Mouse (Mus musculus) forebrain, embryonic 14.5 days (tissue): ENCODE data around the gene Gnpat. TPM values are rescaled to one million over a fixed set of nuclear protein-coding genes. Genes with fewer than 3 reads are reported as not detected.
"Not testable (repeated sequence)": the region's sequence is repeated elsewhere in the genome, so short reads cannot be mapped to it uniquely, and the experiment has no call there.

ENCODE experiments used
- ATAC-seq: fragments of 200-750 bp; cut with Nextera tagmentation; 2 replicates; pipeline ENCODE4 v1.8.0; 2017; ENCODE audit warnings: mild to moderate bottlenecking, moderate library complexity
- DNase-seq: peaks from one replicate; pipeline ENCODE4 v3.0.0-alpha.2; 2015; ENCODE audit warnings: low spot score
- H3K27ac ChIP-seq: fragments of 300-500 bp; sonication (generic); 2 replicates; pipeline ENCODE4 v1.5.1; 2014; ENCODE audit warnings: low read depth, mild to moderate bottlenecking, control low read depth, low read length, moderate library complexity
- H3K27me3 ChIP-seq: fragments of 300-500 bp; sonication (generic); replicated peaks from 2 replicates; pipeline ENCODE4 v1.6.1; 2014; ENCODE audit warnings: low read length, control low read depth, mixed read lengths; ENCODE audit not compliant: control insufficient read depth, insufficient read depth
- H3K36me3 ChIP-seq: fragments of 300-500 bp; sonication (generic); 2 replicates; pipeline ENCODE4 v1.6.1; 2014; ENCODE audit warnings: low read length, control low read depth; ENCODE audit not compliant: control insufficient read depth, insufficient read depth
- H3K4me1 ChIP-seq: fragments of 300-500 bp; sonication (generic); 2 replicates; pipeline ENCODE4 v1.6.1; 2014; ENCODE audit warnings: antibody characterized with exemption, low read length, control low read depth; ENCODE audit not compliant: control insufficient read depth, insufficient read depth
- H3K4me2 ChIP-seq: fragments of 300-500 bp; sonication (generic); 2 replicates; pipeline ENCODE4 v1.6.1; 2014; ENCODE audit warnings: mild to moderate bottlenecking, control low read depth, low read length
- H3K4me3 ChIP-seq: fragments of 300-500 bp; sonication (generic); 2 replicates; pipeline ENCODE4 v1.5.1; 2014; ENCODE audit warnings: low read depth, low read length, control low read depth
- H3K9ac ChIP-seq: fragments of 300-500 bp; sonication (generic); 2 replicates; pipeline ENCODE4 v1.6.1; 2014; ENCODE audit warnings: mild to moderate bottlenecking, low read length, control low read depth, moderate library complexity
- H3K9me3 ChIP-seq: fragments of 300-500 bp; sonication (generic); replicated peaks from 2 replicates; pipeline ENCODE4 v1.6.1; 2016; ENCODE audit warnings: low read length, control low read depth, mixed read lengths; ENCODE audit not compliant: control insufficient read depth
- WGBS: fragments of 180-500 bp; shearing (Covaris S2); extraction: QIAGEN DNeasy Blood & Tissue Kit; methylation state at CpG from one replicate; pipeline ENCODE4 v1.1.7; 2014; 5-methylcytosine and 5-hydroxymethylcytosine counted together
- polyA plus RNA-seq: library from polyadenylated mRNA; unstranded; fragments of >200 nt; fragmentation: Nextera tagmentation; extraction: Ambion mirVana; gene quantifications from 2 replicates; pipeline ENCODE4 v1.2.1, GENCODE M21; 2014

Gnpat gene
- polyA plus RNA-seq, 1 experiment from 2014 or later, result 95.5 TPM

DNA sequence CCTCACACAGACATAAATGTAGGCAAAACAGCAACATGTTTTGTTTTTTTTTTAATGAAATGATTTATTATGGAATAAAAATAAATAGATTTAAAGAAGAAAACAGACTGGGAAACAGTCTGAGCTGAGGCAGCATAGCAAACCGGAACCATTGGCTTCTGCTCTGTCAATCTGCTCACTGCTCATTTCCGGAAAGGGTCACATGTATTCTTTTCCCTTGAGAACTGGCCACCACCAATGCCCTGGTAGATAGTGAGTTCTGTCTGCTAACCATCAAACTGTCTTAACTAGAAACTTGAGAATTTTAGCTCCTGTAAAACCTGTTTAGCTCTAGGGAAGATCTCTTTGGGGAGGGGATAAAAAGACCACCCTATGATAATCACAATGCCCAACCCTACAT lies 25.9 kb upstream of the Gnpat start:
- Histone ChIP-seq H3K27me3 (no peaks in the 10 kb centered on the region), H3K9ac (no peak overlapping the region), H3K36me3 (peaks cover 41% of the 10 kb centered on the region), H3K27ac (no peak overlapping the region), H3K4me1 (no peaks in the 10 kb centered on the region), H3K9me3 (no peaks in the 10 kb centered on the region), H3K4me3 (no peak overlapping the region), H3K4me2 (no peak overlapping the region)
- ATAC-seq, result no peak
- WGBS, result 89% methylated on average over 2 of the region's 2 CpGs
- DNase-seq, result no peak

DNA sequence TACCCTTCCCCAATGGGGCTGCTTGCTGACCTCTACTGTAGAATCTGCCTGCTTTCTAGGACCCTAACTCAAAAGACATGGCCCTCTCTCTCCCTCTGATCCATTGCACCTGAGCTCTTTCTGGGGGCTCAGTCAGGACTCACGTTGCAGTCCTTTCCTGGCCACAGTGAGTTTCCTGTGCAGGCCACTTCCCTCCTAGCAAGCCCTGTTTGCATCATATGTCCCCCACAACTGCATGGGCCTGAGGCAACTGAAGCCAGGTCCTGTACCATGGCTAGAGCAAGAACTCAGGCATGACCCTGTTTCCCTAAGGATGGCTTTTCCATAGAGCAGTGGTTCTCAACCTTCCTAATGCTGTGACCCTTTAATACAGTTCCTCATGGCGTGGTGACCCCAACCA lies 24.9 kb upstream of the Gnpat start:
- Histone ChIP-seq H3K4me3 (no peak overlapping the region), H3K27me3 (no peaks in the 10 kb centered on the region), H3K36me3 (peaks cover 44% of the 10 kb centered on the region), H3K9me3 (no peaks in the 10 kb centered on the region), H3K9ac (no peak overlapping the region), H3K4me1 (no peaks in the 10 kb centered on the region), H3K4me2 (no peak overlapping the region), H3K27ac (no peak overlapping the region)
- WGBS, result 86% methylated on average over 2 of the region's 2 CpGs
- DNase-seq (no peak), ATAC-seq (no peak)

DNA sequence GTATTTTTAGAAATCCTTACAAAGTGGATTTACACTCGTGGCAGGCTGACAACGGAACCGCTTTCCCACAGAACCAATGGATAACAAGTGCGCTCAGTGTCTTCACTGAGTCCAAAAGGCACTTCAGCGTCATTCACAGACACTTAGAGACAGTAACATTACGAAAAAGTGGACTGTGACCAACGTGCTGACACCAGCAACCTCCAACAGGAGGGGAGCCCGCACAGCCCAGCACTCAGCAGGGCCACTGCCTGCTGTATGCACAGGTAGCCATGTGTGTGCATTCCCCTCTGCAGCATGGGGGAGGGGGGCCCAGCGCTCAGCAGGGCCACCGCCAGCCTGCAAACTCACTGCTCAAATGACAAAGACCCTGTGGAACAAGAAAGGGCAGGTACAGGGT lies 23.5 kb upstream of the Gnpat start:
- Histone ChIP-seq H3K27ac (no peak overlapping the region), H3K4me2 (no peak overlapping the region), H3K27me3 (no peaks in the 10 kb centered on the region), H3K9me3 (no peaks in the 10 kb centered on the region), H3K4me1 (no peaks in the 10 kb centered on the region), H3K36me3 (peaks cover 50% of the 10 kb centered on the region), H3K4me3 (no peak overlapping the region), H3K9ac (no peak overlapping the region)
- ATAC-seq, result no peak
- 92% methylated on average over 10 of the region's 10 CpGs for WGBS
- DNase-seq, result no peak

DNA sequence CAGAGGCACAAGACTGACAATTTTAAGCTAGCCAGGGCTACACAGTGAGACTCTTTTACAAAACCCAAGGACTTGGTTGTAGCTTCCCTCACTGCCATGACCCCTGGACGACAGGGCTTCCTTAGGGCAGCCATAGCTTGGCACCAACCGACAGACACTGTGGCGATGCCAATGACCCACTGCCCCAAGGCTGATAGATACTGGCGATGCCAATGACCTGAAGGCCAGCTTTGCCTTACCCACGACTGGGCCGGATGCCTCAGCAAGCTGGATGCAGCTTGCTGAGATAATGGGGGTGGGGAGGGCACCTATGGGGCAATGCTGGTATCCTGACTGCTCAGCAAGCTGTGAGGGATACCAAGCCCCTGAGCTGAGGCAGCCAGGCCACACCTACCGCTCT lies 21.9 kb upstream of the Gnpat start:
- no peak overlapping the region for H3K4me3 ChIP-seq
- peaks cover 59% of the 10 kb centered on the region for H3K36me3 ChIP-seq
- no peak for DNase-seq
- no peaks in the 10 kb centered on the region for H3K9me3 ChIP-seq
- no peaks in the 10 kb centered on the region for H3K27me3 ChIP-seq
- no peaks in the 10 kb centered on the region for H3K4me1 ChIP-seq
- WGBS, result 95% methylated on average over 7 of the region's 7 CpGs
- H3K27ac ChIP-seq, result no peak overlapping the region
- ATAC-seq, result no peak
- no peak overlapping the region for H3K9ac ChIP-seq
- no peak overlapping the region for H3K4me2 ChIP-seq

DNA sequence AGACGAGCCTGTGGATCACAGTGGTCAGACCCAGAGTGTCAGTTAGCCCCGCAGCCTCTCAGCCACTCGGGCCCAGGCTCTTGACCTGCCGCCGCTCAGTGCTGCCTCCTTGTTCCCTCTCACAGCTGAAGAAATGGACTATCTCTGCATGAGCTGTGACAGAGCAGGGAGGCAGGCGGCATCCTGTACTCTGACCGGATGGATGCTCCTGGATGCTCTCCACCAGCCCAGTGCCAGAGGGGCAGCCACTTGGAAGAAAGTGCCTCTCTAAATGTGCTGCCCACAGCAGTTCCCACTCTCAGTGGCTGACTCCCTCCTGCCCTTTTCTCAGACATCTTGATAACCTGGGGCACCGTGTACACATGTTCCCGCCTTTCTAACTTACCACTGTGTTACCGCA lies 21.1 kb upstream of the Gnpat start:
- no peak overlapping the region for H3K27ac ChIP-seq
- no peak overlapping the region for H3K9ac ChIP-seq
- no peak overlapping the region for H3K4me2 ChIP-seq
- no peak for ATAC-seq
- H3K4me3 ChIP-seq, result no peak overlapping the region
- H3K4me1 ChIP-seq, result no peaks in the 10 kb centered on the region
- no peaks in the 10 kb centered on the region for H3K27me3 ChIP-seq
- WGBS, result 90% methylated on average over 10 of the region's 10 CpGs
- H3K36me3 ChIP-seq, result peaks cover 59% of the 10 kb centered on the region
- H3K9me3 ChIP-seq, result no peaks in the 10 kb centered on the region
- DNase-seq, result no peak

DNA sequence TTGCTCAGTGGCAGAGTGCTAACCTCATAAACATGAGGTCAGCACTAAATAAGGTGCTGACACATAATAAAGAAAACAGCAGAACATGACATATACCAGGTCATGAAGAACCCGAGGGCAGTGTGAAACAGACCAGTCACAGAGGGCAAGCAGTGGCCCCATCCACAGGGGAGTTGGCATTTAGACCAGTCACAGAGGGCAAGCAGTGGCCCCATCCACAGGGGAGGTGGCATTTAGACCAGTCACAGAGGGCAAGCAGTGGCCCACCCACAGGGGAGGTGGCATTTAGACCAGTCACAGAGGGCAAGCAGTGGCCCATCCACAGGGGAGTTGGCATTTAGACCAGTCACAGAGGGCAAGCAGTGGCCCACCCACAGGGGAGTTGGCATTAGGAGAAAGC lies 19.9 kb upstream of the Gnpat start:
- H3K4me2 ChIP-seq, ATAC-seq, H3K4me1 ChIP-seq, DNase-seq, H3K4me3 ChIP-seq, H3K9me3 ChIP-seq, H3K27me3 ChIP-seq, H3K9ac ChIP-seq, H3K27ac ChIP-seq: not testable (repeated sequence)
- peaks cover 57% of the 10 kb centered on the region for H3K36me3 ChIP-seq
- WGBS, result 93% methylated on average over 1 of the region's 1 CpGs

DNA sequence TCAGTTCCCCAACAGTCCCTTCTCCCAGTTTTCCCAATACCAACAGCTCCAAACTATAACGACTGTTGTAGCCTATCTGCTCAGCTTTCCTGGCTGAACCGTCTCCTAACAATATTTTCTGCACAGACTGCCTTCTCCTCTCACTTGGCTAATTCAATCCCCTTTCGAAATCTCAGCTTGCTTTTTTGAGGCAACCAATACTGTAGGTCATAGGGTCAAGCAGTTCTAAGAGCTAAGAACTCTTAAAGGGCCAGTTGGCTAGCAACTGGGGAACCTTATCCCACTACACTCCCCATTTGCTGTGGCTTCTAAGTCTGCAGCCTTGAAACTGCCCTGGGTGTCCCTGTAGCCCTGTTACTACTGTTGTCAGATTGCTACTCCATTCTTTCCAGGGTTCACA lies 17.7 kb upstream of the Gnpat start:
- no peaks in the 10 kb centered on the region for H3K4me1 ChIP-seq
- WGBS, result 73% methylated on average over 3 of the region's 3 CpGs
- H3K9ac ChIP-seq, result no peak overlapping the region
- no peak overlapping the region for H3K27ac ChIP-seq
- ATAC-seq (no peak), DNase-seq (no peak)
- no peaks in the 10 kb centered on the region for H3K9me3 ChIP-seq
- peaks cover 36% of the 10 kb centered on the region for H3K36me3 ChIP-seq
- H3K4me2 ChIP-seq, result no peak overlapping the region
- H3K27me3 ChIP-seq, result no peaks in the 10 kb centered on the region
- no peak overlapping the region for H3K4me3 ChIP-seq

DNA sequence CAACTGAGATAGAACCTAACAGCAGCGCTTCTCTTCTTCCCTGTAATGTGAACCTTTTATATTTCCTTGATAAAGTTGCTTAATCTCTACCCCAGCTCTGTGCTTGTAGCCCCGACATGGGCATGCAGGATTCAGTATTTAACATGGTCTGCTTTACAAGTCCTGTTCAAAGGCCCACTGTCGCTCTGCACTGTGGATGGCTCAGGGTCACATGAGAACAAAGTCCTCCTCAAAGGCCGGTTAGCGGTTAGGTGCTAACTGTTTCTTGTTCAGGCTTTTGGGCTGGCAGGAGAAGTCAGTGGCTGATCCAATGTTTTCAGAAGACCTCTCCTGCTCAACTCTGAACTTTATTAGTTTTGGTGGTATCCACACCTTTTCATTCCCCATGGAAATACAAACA lies 17.3 kb upstream of the Gnpat start:
- WGBS, result 94% methylated on average over 5 of the region's 5 CpGs
- H3K27ac ChIP-seq, result no peak overlapping the region

DNA sequence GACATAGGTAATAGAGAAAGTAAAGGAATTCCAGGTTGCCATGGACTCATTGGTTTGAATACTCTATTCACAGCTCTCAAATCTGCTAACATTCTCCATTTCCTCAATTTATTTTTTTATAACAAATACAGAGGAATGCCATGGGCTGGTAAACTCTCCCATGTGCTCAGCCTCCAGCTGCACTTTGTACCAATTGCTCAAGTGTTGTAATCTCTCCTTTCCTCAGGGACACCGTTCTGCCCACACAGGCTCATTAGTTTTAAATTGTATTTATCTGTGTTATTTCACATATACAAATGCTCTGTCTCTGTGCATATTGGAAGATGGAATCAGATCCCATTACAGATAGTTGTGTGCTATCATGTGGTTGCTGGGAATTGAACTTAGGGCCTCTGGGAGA lies 9.3 kb upstream of the Gnpat start:
- no peak for ATAC-seq
- Histone ChIP-seq H3K4me1 (no peaks in the 10 kb centered on the region), H3K36me3 (peaks cover 39% of the 10 kb centered on the region), H3K9me3 (peaks cover 11% of the 10 kb centered on the region; the same call in 1 of the 2 replicates), H3K27ac (no peak overlapping the region), H3K4me3 (no peak overlapping the region), H3K4me2 (no peak overlapping the region), H3K27me3 (no peaks in the 10 kb centered on the region), H3K9ac (no peak overlapping the region)
- WGBS, result 97% methylated on average over 1 of the region's 1 CpGs
- DNase-seq, result no peak

More for the DNA sequence above, 17.3 kb upstream of the Gnpat start:
- Histone ChIP-seq H3K9me3 (no peaks in the 10 kb centered on the region), H3K4me1 (no peaks in the 10 kb centered on the region), H3K27me3 (no peaks in the 10 kb centered on the region), H3K36me3 (peaks cover 31% of the 10 kb centered on the region), H3K4me3 (no peak overlapping the region), H3K9ac (no peak overlapping the region), H3K4me2 (no peak overlapping the region)
- no peak for ATAC-seq
- DNase-seq, result no peak
